Mouse (Mus musculus): Measurements from ENCODE around the gene Prx. TPM values are rescaled to one million over a fixed set of nuclear protein-coding genes. Genes with fewer than 3 reads are reported as not detected.

Prx gene
- polyA plus RNA-seq, 1 experiment = 5.3 TPM

- no peak overlapping the region for H3K4me3 ChIP-seq (ENCODE audit: insufficient read depth, poor library complexity, severe bottlenecking)
- no peaks in the 10 kb centered on the region for H3K36me3 ChIP-seq (ENCODE audit: control insufficient read depth, insufficient read depth)
- no peak overlapping the region for H3ac ChIP-seq (ENCODE audit: control insufficient read depth, insufficient read length, low read depth)
- H3K79me2 ChIP-seq (ENCODE audit: control insufficient read depth, insufficient read depth) = no peaks in the 10 kb centered on the region
- TF ChIP-seq USF1 (IDR thresholded peaks at IDR 0.05; ENCODE audit: low read depth) = no peak
- TF ChIP-seq MYOG (IDR thresholded peaks at IDR 0.05; ENCODE audit: control insufficient read depth, extremely low read depth, insufficient read length) = no peak
- TF ChIP-seq MAX (IDR thresholded peaks at IDR 0.05) = no peak
- TF ChIP-seq CEBPB (IDR thresholded peaks at IDR 0.05; ENCODE audit: low read depth) = no peak
- TF ChIP-seq CTCF (IDR thresholded peaks at IDR 0.05; ENCODE audit: control insufficient read depth, insufficient read depth, insufficient read length) = no peak
- H3K27me3 ChIP-seq (ENCODE audit: control insufficient read depth, insufficient read depth, insufficient read length) = no peaks in the 10 kb centered on the region
- H3K79me3 ChIP-seq (ENCODE audit: low read depth) = no peaks in the 10 kb centered on the region
These were observed 38.9 kb downstream of the Prx start for GRCm38 (mm10) chr7:27537998-27538397.

- Histone ChIP-seq H3K27me3 (ENCODE audit: control insufficient read depth, insufficient read depth, insufficient read length) (no peaks in the 10 kb centered on the region), H3K4me3 (ENCODE audit: insufficient read depth, poor library complexity, severe bottlenecking) (no peak overlapping the region), H3K79me3 (ENCODE audit: low read depth) (no peaks in the 10 kb centered on the region), H3K79me2 (ENCODE audit: control insufficient read depth, insufficient read depth) (no peaks in the 10 kb centered on the region), H3ac (ENCODE audit: control insufficient read depth, insufficient read length, low read depth) (no peak overlapping the region), H3K36me3 (ENCODE audit: control insufficient read depth, insufficient read depth) (no peaks in the 10 kb centered on the region)
- TF ChIP-seq MYOD1 (IDR thresholded peaks at IDR 0.05; ENCODE audit: control insufficient read depth, insufficient read length, low read depth) (no peak), MYOG (IDR thresholded peaks at IDR 0.05; ENCODE audit: control insufficient read depth, extremely low read depth, insufficient read length) (no peak), MAX (IDR thresholded peaks at IDR 0.05) (no peak), FOSL1 (IDR thresholded peaks at IDR 0.05; ENCODE audit: insufficient read depth, low read length, poor library complexity, severe bottlenecking) (no peak), CEBPB (IDR thresholded peaks at IDR 0.05; ENCODE audit: low read depth) (no peak), USF1 (IDR thresholded peaks at IDR 0.05; ENCODE audit: low read depth) (no peak), CTCF (IDR thresholded peaks at IDR 0.05; ENCODE audit: control insufficient read depth, insufficient read depth, insufficient read length) (no peak)
These were observed 39.7 kb downstream of the Prx start for GRCm38 (mm10) chr7:27538797-27539196.

- TF ChIP-seq FOSL1 (IDR thresholded peaks at IDR 0.05; ENCODE audit: insufficient read depth, low read length, poor library complexity, severe bottlenecking) (no peak), MAX (IDR thresholded peaks at IDR 0.05) (no peak), CTCF (IDR thresholded peaks at IDR 0.05; ENCODE audit: control insufficient read depth, insufficient read depth, insufficient read length) (no peak), USF1 (IDR thresholded peaks at IDR 0.05; ENCODE audit: low read depth) (no peak), CEBPB (IDR thresholded peaks at IDR 0.05; ENCODE audit: low read depth) (no peak), MYOD1 (IDR thresholded peaks at IDR 0.05; ENCODE audit: control insufficient read depth, insufficient read length, low read depth) (no peak), MYOG (IDR thresholded peaks at IDR 0.05; ENCODE audit: control insufficient read depth, extremely low read depth, insufficient read length) (no peak)
- H3K27me3 ChIP-seq (ENCODE audit: control insufficient read depth, insufficient read depth, insufficient read length) = no peaks in the 10 kb centered on the region
- no peaks in the 10 kb centered on the region for H3K79me2 ChIP-seq (ENCODE audit: control insufficient read depth, insufficient read depth)
- H3ac ChIP-seq (ENCODE audit: control insufficient read depth, insufficient read length, low read depth) = no peak overlapping the region
- no peak overlapping the region for H3K4me3 ChIP-seq (ENCODE audit: insufficient read depth, poor library complexity, severe bottlenecking)
- no peaks in the 10 kb centered on the region for H3K36me3 ChIP-seq (ENCODE audit: control insufficient read depth, insufficient read depth)
- H3K79me3 ChIP-seq (ENCODE audit: low read depth) = no peaks in the 10 kb centered on the region
These were observed 41.4 kb downstream of the Prx start for GRCm38 (mm10) chr7:27540521-27540920.

- no peak overlapping the region for H3K4me3 ChIP-seq (ENCODE audit: insufficient read depth, poor library complexity, severe bottlenecking)
- H3K79me3 ChIP-seq (ENCODE audit: low read depth) = no peaks in the 10 kb centered on the region
- H3K79me2 ChIP-seq (ENCODE audit: control insufficient read depth, insufficient read depth) = no peaks in the 10 kb centered on the region
- H3K27me3 ChIP-seq (ENCODE audit: control insufficient read depth, insufficient read depth, insufficient read length) = no peaks in the 10 kb centered on the region
- no peaks in the 10 kb centered on the region for H3K36me3 ChIP-seq (ENCODE audit: control insufficient read depth, insufficient read depth)
- TF ChIP-seq FOSL1 (IDR thresholded peaks at IDR 0.05; ENCODE audit: insufficient read depth, low read length, poor library complexity, severe bottlenecking) (no peak), CEBPB (IDR thresholded peaks at IDR 0.05; ENCODE audit: low read depth) (no peak), MYOD1 (IDR thresholded peaks at IDR 0.05; ENCODE audit: control insufficient read depth, insufficient read length, low read depth) (no peak), CTCF (IDR thresholded peaks at IDR 0.05; ENCODE audit: control insufficient read depth, insufficient read depth, insufficient read length) (no peak), MYOG (IDR thresholded peaks at IDR 0.05; ENCODE audit: control insufficient read depth, extremely low read depth, insufficient read length) (no peak), MAX (IDR thresholded peaks at IDR 0.05) (no peak), USF1 (IDR thresholded peaks at IDR 0.05; ENCODE audit: low read depth) (no peak)
- H3ac ChIP-seq (ENCODE audit: control insufficient read depth, insufficient read length, low read depth) = no peak overlapping the region
These were observed 41.8 kb downstream of the Prx start for GRCm38 (mm10) chr7:27540935-27541334.

- Histone ChIP-seq H3K27me3 (ENCODE audit: control insufficient read depth, insufficient read depth, insufficient read length) (no peaks in the 10 kb centered on the region), H3K79me3 (ENCODE audit: low read depth) (no peaks in the 10 kb centered on the region), H3K79me2 (ENCODE audit: control insufficient read depth, insufficient read depth) (no peaks in the 10 kb centered on the region), H3ac (ENCODE audit: control insufficient read depth, insufficient read length, low read depth) (no peak overlapping the region), H3K36me3 (ENCODE audit: control insufficient read depth, insufficient read depth) (no peaks in the 10 kb centered on the region), H3K4me3 (ENCODE audit: insufficient read depth, poor library complexity, severe bottlenecking) (no peak overlapping the region)
- no peak for TF ChIP-seq MYOD1 (IDR thresholded peaks at IDR 0.05; ENCODE audit: control insufficient read depth, insufficient read length, low read depth)
- TF ChIP-seq CTCF (IDR thresholded peaks at IDR 0.05; ENCODE audit: control insufficient read depth, insufficient read depth, insufficient read length) = no peak
- TF ChIP-seq FOSL1 (IDR thresholded peaks at IDR 0.05; ENCODE audit: insufficient read depth, low read length, poor library complexity, severe bottlenecking) = no peak
- TF ChIP-seq MAX (IDR thresholded peaks at IDR 0.05) = no peak
These were observed 42.3 kb downstream of the Prx start for GRCm38 (mm10) chr7:27541431-27541830.

GRCm38 (mm10) chr7:27541922-27542321 lies 42.8 kb downstream of the Prx start:
- Histone ChIP-seq H3K79me3 (ENCODE audit: low read depth) (no peaks in the 10 kb centered on the region), H3K4me3 (ENCODE audit: insufficient read depth, poor library complexity, severe bottlenecking) (no peak overlapping the region), H3ac (ENCODE audit: control insufficient read depth, insufficient read length, low read depth) (no peak overlapping the region), H3K36me3 (ENCODE audit: control insufficient read depth, insufficient read depth) (no peaks in the 10 kb centered on the region), H3K27me3 (ENCODE audit: control insufficient read depth, insufficient read depth, insufficient read length) (no peaks in the 10 kb centered on the region), H3K79me2 (ENCODE audit: control insufficient read depth, insufficient read depth) (no peaks in the 10 kb centered on the region)
- TF ChIP-seq CTCF (IDR thresholded peaks at IDR 0.05; ENCODE audit: control insufficient read depth, insufficient read depth, insufficient read length) = no peak
- no peak for TF ChIP-seq MYOG (IDR thresholded peaks at IDR 0.05; ENCODE audit: control insufficient read depth, extremely low read depth, insufficient read length)
- TF ChIP-seq FOSL1 (IDR thresholded peaks at IDR 0.05; ENCODE audit: insufficient read depth, low read length, poor library complexity, severe bottlenecking) = no peak
- no peak for TF ChIP-seq USF1 (IDR thresholded peaks at IDR 0.05; ENCODE audit: low read depth)

Data from C2C12 (cell line).